Mouse (Mus musculus) spleen, postnatal 36 days (tissue): ENCODE results near the gene Pld5.
"Not testable (repeated sequence)": the region's sequence is repeated elsewhere in the genome, so short reads cannot be mapped to it uniquely, and the experiment has no call there.

Source experiments
- DNase-seq, 2 experiments: peaks; one replicate each; pipeline ENCODE4 v3.0.0; 2022; ENCODE audit warnings: low spot score in 2 of 2, mixed read lengths in 1 of 2

Gene Pld5

DNA sequence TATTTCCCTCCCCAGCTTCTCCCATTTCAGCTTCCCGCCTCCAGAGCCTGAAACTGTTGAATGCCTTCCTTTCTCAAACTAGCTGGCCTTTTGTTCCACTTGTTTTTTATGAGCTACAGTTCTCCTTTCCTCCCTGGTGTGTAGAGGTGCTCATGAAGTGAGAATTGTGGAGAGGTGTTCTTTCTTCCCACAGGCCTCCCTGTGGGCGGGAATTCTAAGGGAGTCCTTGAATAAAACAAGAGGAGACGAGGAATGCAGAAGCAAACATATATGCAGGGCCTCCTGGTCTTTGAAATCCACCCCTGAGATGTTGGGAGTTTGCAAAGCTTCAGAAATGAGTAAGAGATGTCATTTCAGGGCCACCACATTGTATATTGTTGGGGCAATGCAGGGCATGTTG lies 235.2 kb downstream of the Pld5 start:
- no peak for DNase-seq

DNA sequence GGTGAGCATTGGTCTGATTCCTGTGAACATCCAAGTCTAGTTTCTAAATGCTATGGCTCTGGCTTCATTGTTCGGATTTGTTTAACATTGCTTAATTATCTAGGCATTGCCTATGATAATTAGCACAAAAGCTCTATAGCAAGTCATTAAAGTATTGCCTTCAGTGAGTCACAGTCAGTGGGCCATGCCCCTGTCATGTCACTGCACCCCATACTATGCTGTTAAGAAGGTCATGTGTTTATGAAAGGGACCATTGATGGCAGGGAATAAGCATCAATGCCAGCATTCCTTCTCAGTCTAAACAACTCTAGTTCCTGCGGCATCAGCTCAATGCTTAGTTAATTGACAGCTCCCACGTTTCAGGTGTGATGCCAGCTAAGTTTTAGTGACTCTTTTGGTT lies 239.1 kb downstream of the Pld5 start:
- no peak for DNase-seq

DNA sequence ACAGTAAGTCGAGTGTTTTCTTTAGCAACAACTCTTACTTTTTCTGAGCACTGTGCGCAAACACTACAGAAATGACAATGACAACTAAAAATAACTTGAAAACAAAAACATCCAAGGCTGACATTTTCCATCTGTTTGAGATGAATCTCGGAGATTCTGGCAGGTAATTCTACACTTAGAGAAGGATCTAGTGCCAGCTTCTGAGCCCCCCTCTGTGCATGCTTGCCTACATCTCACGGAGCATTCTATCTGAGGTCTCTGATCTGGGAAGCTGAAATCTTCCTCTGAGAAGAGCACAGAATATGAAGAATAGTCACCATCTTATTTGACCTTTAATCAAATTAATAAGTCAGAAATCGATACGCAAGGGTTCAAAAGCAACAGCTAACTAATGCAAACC lies 240.4 kb downstream of the Pld5 start:
- DNase-seq, result no peak

GRCm38 (mm10) chr1:176033698-176034097 lies 241.4 kb downstream of the Pld5 start:
- DNase-seq, result no peak

- DNase-seq, result no peak
These were observed 246.0 kb downstream of the Pld5 start for GRCm38 (mm10) chr1:176029063-176029462.

GRCm38 (mm10) chr1:176028397-176028796 lies 246.7 kb downstream of the Pld5 start:
- no peak for DNase-seq

DNA sequence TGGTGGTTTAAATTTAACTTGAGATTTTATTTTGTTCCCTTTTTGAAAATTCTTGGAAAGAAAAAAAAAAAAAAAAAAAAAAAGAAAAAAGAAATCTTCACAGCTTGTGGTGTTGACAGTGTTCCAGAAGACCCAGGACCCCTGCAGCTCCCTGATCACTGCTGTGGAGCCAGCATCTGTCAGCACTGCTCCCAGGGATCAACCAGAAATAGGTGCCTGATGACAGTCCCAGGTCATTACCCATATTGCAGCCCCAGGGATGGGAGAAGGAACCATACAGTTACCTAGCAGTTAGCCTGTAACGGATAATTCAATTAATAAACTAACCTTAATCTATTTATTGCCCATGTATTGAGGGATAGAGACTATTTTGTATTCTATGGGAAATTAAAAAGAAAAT lies 250.6 kb downstream of the Pld5 start:
- no peak for DNase-seq

DNA sequence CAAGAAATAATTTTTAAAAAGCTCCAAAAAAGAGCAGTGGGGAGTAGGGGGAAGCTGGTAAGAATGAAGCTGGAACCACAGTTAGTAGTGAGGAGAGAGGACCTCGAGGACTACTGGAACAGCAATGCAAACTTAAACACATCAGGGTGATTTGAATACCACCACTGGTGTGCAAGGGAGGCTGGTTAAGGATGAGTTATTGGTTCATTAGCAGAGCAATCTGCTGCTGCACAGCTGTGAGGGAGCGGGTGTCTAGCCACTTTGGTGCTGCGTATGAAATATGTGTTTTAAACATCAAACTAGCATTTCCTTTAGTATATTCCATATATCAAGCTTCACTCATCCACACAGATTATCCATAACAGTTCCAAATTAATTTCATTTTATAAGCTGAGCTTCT lies 256.6 kb downstream of the Pld5 start:
- no peak for DNase-seq

GRCm38 (mm10) chr1:176016076-176016475 lies 259.0 kb downstream of the Pld5 start:
- DNase-seq, result no peak

DNA sequence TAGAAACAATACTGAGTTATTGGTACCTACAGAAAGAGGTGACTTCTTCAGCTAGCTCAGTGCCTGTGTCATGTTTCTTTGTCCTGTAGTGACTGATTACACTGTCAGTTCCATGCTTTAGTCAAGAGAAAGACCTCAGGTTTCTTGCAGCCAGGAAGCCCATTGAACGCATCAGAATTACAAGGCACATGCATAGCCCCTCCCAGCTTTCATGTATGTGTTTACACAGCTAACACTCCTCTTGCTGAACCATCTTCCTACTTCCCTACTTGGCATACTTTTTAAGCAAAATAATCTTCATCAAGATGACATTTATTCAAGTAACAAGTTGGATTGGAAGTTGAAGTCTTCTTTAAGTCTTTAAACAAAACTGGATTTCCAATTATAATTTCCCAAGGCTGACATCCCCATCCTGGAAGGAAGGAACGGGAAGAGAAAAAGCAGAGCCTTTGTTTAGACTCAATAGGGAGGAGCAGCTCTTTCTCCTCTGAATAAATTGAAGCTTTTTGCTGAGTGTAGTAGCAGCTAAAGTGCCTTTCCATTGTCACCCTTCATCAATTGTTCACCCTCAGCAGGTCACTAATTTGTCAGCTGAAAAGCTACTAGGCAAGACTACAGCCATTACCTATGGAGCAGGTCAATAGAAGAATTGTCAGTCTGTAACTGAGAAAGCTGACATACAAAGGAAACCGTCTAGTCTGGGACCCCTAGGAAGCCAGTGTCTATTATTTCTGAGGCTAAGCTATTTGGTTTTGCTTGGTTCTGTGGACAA lies 261.4 kb downstream of the Pld5 start:
- DNase-seq, result no peak

GRCm38 (mm10) chr1:176011535-176011934 lies 263.6 kb downstream of the Pld5 start:
- no peak for DNase-seq

DNA sequence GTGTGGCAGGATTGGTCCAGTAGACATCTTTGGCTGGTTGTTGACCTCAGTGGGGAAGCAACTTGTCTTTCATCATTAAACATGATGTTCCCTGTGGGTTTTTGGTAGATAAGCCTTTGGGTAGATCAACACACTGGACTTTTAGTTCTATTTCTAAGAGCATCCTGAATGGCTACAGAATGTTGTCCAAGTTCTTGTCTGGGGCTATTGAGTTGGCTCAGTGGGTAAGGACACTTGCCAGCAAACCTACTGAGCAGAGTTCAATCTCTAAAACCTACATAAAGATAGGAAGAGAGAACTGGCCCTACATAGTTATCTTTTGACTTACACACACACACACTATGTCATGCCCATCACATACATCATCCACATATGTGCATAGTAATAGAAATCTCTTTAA lies 264.0 kb downstream of the Pld5 start:
- no peak for DNase-seq

DNA sequence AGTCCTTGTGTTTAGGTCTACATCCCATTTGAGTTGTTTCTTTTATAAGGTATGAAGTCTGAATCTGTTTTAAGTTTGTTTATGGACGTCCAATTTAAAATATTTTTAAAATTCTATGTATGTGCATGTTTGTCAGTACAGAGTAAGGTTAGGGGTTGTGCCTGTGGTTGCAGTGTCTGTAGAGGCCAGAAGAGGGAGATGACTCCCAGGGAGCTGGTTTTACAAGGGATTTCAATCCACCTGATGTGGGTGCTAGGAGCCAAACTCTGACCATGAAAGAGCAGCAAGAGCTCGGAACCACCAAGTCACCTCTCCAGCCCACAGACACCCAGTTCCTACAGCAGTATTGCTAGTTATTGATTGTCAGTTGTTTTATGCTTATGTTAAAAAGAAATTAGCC lies 266.7 kb downstream of the Pld5 start:
- DNase-seq, result no peak

GRCm38 (mm10) chr1:176000599-176000998 lies 274.5 kb downstream of the Pld5 start:
- no peak for DNase-seq

DNA sequence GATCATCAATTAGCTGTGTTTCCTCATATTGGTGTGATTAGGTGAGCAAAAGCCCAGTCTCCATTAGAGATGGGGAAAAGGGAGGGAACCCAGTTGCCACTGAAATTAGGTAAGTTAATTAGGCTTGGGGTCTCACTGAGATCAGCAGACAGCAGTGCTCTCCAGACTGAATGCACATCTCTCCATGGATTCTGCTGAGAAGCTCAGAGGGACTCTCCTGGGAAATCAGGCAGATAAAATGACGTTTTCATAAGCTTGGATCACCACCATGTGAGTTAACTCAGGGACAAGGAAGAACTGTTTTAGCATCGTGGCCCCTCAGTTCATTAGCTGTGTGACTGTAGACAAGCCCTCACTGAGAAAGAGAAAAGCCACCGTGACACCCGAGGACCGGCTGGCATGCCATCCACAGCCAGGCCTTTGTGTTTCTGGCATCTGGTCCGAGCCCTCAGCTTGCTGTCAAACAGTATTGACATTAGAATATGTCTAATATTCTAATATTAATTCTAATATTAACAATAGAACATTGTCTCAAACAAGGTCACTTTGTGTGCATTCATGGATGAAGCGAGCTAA lies 277.9 kb downstream of the Pld5 start:
- no peak for DNase-seq

GRCm38 (mm10) chr1:175988912-175989311 lies 286.2 kb downstream of the Pld5 start:
- DNase-seq, result no peak

DNA sequence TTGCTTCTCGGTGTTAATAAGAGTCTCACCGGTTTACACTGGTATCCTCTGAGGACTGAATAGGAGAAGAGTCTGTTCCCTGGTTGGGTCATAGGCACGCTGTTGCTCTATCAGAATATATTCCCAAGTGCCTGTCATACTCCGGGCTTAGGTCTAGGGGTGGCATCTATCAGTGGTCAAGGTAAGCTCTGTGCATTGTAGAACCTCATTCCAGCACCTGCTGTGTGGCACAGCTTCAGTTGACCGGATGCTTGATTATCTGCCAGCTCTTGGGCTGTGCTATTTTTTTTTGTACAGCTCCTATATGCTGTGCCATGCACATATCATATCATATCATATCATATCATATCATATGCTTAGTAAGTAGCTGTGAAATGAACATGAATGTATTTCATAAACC lies 286.7 kb downstream of the Pld5 start:
- DNase-seq, result no peak

DNA sequence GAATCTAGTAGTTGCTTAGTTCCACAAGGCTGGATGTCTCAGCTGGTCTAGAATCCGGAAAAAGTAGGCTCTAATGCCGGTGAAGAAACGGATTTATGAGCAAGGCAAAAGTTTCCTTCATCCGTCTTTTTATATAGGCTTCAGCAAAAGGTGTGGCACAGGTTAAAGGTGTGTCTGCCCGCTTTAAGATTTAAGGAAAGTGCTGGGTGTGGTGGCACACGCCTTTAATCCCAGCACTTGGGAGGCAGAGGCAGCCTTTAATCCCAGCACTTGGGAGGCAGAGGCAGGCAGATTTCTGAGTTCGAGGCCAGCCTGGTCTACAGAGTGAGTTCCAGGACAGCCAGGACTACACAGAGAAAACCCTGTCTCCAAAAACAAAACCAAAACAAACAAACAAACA lies 296.1 kb downstream of the Pld5 start, which contains the start of gene Rbm8a2:
Rbm8a2 (minus strand) TSS at position 101 of the 400 bp plus-strand sequence.
- not testable (repeated sequence) for DNase-seq

DNA sequence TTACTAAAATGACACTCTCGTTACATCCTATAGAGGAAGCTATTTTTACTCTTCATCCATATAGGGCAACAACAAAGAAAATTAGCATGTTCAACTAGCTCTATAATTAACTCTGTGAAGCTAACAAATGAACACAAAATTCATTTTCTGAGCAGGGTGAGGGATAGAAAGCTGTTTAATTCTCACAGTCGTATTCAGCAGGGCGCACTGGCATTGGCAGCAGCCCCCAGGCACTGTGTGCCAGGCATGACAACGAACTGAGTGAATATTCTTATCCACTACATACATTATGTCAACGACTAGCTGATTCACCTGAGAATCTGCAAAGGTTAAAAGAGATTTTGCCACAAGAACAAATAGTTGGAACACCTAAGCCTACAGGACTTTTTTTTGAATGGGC lies 304.4 kb downstream of the Pld5 start:
- no peak for DNase-seq

- DNase-seq, result no peak
These were observed 307.9 kb downstream of the Pld5 start for GRCm38 (mm10) chr1:175967004-175967745.

GRCm38 (mm10) chr1:175961786-175962185 lies 313.3 kb downstream of the Pld5 start:
- no peak for DNase-seq

DNA sequence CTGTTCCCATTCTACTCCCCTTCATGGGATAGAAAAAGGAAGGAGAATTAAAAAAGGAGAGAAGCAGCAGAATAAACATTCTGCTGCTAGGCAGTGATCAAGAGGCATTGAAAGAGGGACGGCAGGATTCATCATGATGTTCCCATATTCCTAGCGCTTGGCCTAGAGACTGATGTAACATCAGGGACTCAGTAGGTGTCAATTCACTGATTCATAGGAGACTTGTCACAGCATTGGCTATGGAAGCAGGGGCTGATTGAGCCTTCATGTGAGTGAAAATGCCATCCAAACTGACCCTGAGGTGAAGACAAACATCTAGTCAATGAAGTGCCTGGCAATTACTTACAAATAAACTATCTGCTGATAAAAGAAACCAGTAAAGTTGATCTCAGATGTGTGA lies 324.3 kb downstream of the Pld5 start:
- DNase-seq, result no peak

DNA sequence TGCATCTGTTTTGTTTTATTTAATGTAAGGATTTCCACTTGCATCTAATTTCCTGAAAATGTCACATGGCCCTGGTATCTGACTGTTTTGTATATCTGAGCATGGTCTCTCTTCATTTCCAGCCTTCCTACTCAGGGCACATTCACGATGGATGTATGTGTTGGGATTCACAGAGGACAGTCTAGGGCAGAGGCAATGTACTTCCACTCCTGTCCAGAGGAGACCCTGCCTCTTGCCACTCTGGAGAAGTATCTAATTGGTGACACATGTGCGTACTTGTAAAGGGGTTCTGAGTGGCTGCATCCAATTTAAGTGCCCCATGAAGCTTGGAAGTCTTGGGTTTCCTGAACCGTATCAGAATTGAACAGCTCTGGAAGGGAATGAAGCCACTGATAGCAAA lies 324.7 kb downstream of the Pld5 start:
- DNase-seq, result no peak
